Comparison of ENCODE assay signal across 24 mouse cellular contexts in the genomic region with DNA sequence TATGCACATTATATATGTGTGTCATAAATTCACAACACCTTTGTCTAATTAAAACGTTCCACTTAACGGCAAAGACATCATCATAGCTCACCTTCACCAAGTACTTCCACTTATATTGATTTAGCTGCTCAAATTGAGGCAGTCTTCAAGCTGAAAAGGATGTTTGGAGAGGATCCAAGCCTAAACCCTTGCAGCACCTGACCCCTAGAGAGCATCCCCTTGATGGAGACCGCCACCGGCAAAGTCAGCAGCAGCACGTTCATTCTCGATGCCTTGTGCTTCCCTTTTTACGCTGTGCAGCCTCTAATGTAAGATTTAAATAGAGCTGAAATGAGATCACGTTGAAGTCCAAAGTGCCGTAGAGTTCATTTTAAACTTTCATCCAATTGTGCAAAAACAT. TPM values are rescaled to one million over a fixed set of nuclear protein-coding genes. Genes with fewer than 3 reads are reported as not detected.
A peak's percentile ranks its signal among the peaks of the same experiment; 100 is the strongest.
DNase-seq lines count a peak whose midpoint lies in the region; ATAC-seq and TF ChIP-seq lines count a peak whose summit lies in the region.
"Had no signal": no experiment of that assay in that cellular context is flagged by ENCODE, and none has a peak within 500 bp of the region (broad histone marks: within the 10 kb centered on the region; RNA-seq: fewer than 3 reads in every experiment).

No protein-coding gene starts in this region.

- H3K4me3 ChIP-seq in left cerebral cortex, adult 2 months, result no peak overlapping the region
- no peak overlapping the region for H3K4me3 ChIP-seq in olfactory bulb, adult 2 months (ENCODE audit: insufficient read depth, low read depth, low read length)
- no peak overlapping the region for H3K4me3 ChIP-seq in heart, embryonic 10.5 days
- H3K4me3 ChIP-seq: embryonic facial prominence, embryonic 13.5 days; forebrain, embryonic 12.5 days; gastrocnemius, adult 2 months; heart, embryonic 13.5 days; hindbrain, embryonic 13.5 days had no signal

- no peaks in the 10 kb centered on the region for H3K9me3 ChIP-seq in heart, embryonic 10.5 days
- H3K9me3 ChIP-seq: embryonic facial prominence, embryonic 13.5 days; forebrain, embryonic 12.5 days; heart, embryonic 13.5 days; hindbrain, embryonic 13.5 days had no signal

- intact Hi-C loops in left cerebral cortex, adult 2 months (cut with DNase I), result no loop called here
- intact Hi-C loops in left cerebral cortex, postnatal 4 days (cut with DNase I), result no loop called here

- no peak for TF ChIP-seq CTCF in left cerebral cortex, adult 2 months (IDR thresholded peaks at IDR 0.05)
- TF ChIP-seq CTCF in brain, embryonic 14.5 days (IDR thresholded peaks at IDR 0.05; ENCODE audit: borderline replicate concordance, extremely low read depth, insufficient read depth, insufficient read length), result no peak
- TF ChIP-seq CTCF in olfactory bulb, adult 2 months (IDR thresholded peaks at IDR 0.05; ENCODE audit: insufficient read depth, low read depth, low read length), result no peak

- no peak for TF ChIP-seq POLR2A in brain, embryonic 14.5 days (IDR thresholded peaks at IDR 0.05; ENCODE audit: borderline replicate concordance, extremely low read depth, insufficient read depth, insufficient read length, poor library complexity, severe bottlenecking)
- no peak for TF ChIP-seq POLR2A in olfactory bulb, adult 2 months (IDR thresholded peaks at IDR 0.05; ENCODE audit: insufficient read depth, low read depth, low read length)

- no peak for DNase-seq in frontal cortex, postnatal 25 days (ENCODE audit: low spot score in 2 of 2)
- DNase-seq in left cerebral cortex, adult 2 months (ENCODE audit: extremely low spot score in 1 of 2, low spot score in 2 of 2), result no peak
- no peak for DNase-seq in left cerebral cortex, postnatal 4 days
- DNase-seq in brain, embryonic 14.5 days (ENCODE audit: low read depth), result peak; percentile 66
- no peak for DNase-seq in heart, embryonic 10.5 days (ENCODE audit: low spot score)
- DNase-seq: adrenal gland, postnatal 14 days; B cell, adult 2 months; cerebellum, adult 18-20 months; cerebellum, adult 9-11 months; cerebellum, postnatal 36 days; gastrocnemius, adult 2 months; gastrocnemius, postnatal 25 days; heart, postnatal 36 days had no signal

- peaks cover 6% of the 10 kb centered on the region for H3K4me1 ChIP-seq in olfactory bulb, adult 2 months (ENCODE audit: control insufficient read depth, insufficient read depth, low read length)
- no peaks in the 10 kb centered on the region for H3K4me1 ChIP-seq in heart, embryonic 10.5 days
- H3K4me1 ChIP-seq: embryonic facial prominence, embryonic 13.5 days; heart, embryonic 13.5 days; hindbrain, embryonic 13.5 days had no signal

- peak; percentile 47; the same call in 1 of the 2 replicates for ATAC-seq in frontal cortex, adult (ENCODE audit: low TSS enrichment)
- ATAC-seq: CD4-positive, CD25-positive, alpha-beta regulatory T cell, adult 4 months; forebrain, embryonic 16.5 days had no signal

- peak overlapping the region; percentile 33; the same call in 1 of the 2 replicates for H3K27ac ChIP-seq in left cerebral cortex, adult 2 months
- 0 out of 2 replicates have a peak overlapping the region, but pooled peaks have one; percentile 45 for H3K27ac ChIP-seq in olfactory bulb, adult 2 months (ENCODE audit: insufficient read depth, low read depth, low read length)
- no peak overlapping the region for H3K27ac ChIP-seq in heart, embryonic 10.5 days
- H3K27ac ChIP-seq: embryonic facial prominence, embryonic 13.5 days; forebrain, embryonic 12.5 days; gastrocnemius, adult 2 months; heart, embryonic 13.5 days; hindbrain, embryonic 13.5 days had no signal

- 58% methylated on average over 9 of the region's 9 CpGs for WGBS in olfactory bulb, adult 2 months
- WGBS in heart, embryonic 10.5 days, result 86% methylated on average over 9 of the region's 9 CpGs

- no peaks in the 10 kb centered on the region for H3K27me3 ChIP-seq in heart, embryonic 10.5 days (ENCODE audit: insufficient read depth, poor library complexity, severe bottlenecking)
- H3K27me3 ChIP-seq: embryonic facial prominence, embryonic 13.5 days; forebrain, embryonic 12.5 days; heart, embryonic 13.5 days; hindbrain, embryonic 13.5 days had no signal

- no peaks in the 10 kb centered on the region for H3K36me3 ChIP-seq in heart, embryonic 10.5 days
- H3K36me3 ChIP-seq: embryonic facial prominence, embryonic 13.5 days; forebrain, embryonic 12.5 days; G1E; heart, embryonic 13.5 days; hindbrain, embryonic 13.5 days had no signal

RNA-seq across cellular contexts. Expression of a gene that starts 20.7 kb away (rescaled TPM):
- 100 to 1,000 TPM; 230 to 245 TPM for total RNA-seq in left cerebral cortex, adult 2 months (2021)
- total RNA-seq in left cerebral cortex, postnatal 4 days (2021), result 100 to 1,000 TPM; 220 to 238 TPM
- polyA plus RNA-seq in brain, embryonic 14.5 days (2012; rRNA removed), result 20.5 and 29.2 TPM in 2 replicates
- polyA plus RNA-seq in olfactory bulb, adult 2 months (2012; ENCODE audit: insufficient read depth, insufficient read length, low replicate concordance, missing spikeins), result 42.2 and 342 TPM in 2 replicates
- polyA plus RNA-seq in heart, embryonic 10.5 days (2016; fragmentation: Nextera tagmentation; extraction: Ambion mirVana), result 0.26 and 0.33 TPM in 2 replicates
- total RNA-seq: granulocyte monocyte progenitor cell, adult 5-6 weeks had no signal
- polyA plus RNA-seq: G1E; heart, postnatal 0 days had no signal

Comparison
In these comparisons a context has a peak if more than half of its experiments do, and no peak if none do; other contexts are left out.
1. RNA of a gene that starts 20.7 kb away (polyA plus RNA-seq): 42.2 to 342 TPM in olfactory bulb, adult 2 months and 20.5 to 29.2 TPM in brain, embryonic 14.5 days; 0.26 to 0.33 TPM in heart, embryonic 10.5 days; every median in the first group is over 10 times any median in the second.